Mouse (Mus musculus) activated CD4-positive, CD25-positive, alpha-beta regulatory T cell, adult 4 months (primary cell): ENCODE results near the gene Ankrd55. TPM values are rescaled to one million over a fixed set of nuclear protein-coding genes. Genes with fewer than 3 reads are reported as not detected.

Experiments used
- ATAC-seq: one replicate; pipeline ENCODE4 v1.8.0; 2017
- polyA plus RNA-seq, 2 experiments: library from polyadenylated mRNA; unstranded; fragments of 100-300 nt; shearing (Covaris generic); gene quantifications; one replicate each; pipeline ENCODE4 v1.2.1; 2017

Gene Ankrd55
- polyA plus RNA-seq, 2 experiments from 2014 or later = 8.3 to 15.4 TPM

DNA sequence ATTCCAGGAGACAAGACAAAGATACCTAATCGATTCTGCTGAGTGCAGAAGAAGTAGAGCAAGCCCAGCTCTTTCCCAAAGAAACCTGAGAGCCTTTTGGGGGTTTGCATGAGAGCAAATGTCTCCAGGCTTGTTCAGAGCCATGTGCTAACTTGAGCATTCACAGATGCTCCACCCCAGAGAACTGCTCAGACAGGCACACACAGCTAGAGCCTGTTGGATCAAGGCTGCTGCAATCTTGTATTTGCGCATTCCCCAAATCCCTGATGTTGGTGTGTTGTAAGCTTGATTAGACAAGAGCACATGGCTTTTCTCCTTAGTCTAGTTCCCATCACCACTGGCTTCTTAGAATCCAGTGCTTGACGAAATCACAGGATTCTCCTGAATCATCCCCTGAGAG lies 94.7 kb downstream of the Ankrd55 start:
- no peak for ATAC-seq

DNA sequence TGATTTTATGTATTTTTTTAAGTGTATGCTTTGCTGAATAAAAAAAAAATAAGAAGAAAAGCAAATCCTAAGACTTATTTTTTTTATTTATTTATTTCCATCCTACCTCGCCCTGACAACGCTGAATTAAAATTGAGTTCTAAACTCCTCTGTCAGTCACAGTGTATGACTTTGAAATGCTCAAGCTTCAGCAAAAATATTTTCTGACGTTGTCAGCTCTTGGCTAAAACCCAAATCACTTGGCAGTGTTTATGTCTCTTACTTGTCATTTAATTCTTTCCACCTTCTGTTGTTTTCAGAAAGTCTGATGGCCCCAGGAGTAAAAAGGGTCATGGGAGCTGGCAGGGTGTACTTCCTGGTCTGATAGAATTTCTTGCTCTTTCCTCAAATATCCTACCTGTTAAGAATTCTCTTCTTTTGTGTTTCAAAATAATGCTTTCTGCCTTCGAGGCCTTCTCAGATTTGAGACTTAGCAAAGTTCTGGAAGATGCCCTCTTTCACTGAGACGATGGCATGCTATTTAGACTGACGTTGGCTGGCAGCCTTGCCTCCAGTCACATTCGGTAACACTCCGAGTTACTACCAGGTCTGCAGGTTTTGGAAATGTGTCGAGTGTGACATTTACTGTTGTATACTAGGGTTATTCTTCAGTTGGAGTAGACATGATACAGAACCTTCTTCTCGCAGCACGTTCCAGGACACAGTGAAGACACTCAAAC lies 95.8 kb downstream of the Ankrd55 start:
- no peak for ATAC-seq

DNA sequence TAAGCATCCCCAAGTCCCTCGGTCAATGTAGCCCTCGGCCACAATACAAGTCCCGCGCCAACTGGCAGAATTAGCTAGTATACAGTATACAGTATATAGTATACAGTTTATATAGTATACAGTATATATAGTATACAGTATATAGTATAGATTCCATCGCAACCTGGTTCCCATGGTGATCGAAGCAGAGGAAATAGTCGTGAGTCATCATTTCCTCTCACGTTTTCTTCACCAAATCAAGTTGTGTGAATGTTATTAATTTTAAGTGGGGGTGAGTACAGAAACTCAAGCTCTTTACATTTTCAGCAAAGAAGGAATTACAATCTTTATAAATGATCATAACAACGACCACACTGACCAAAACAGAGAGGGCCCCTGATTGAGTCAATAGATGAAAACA lies 96.8 kb downstream of the Ankrd55 start:
- ATAC-seq = peak; percentile 85

DNA sequence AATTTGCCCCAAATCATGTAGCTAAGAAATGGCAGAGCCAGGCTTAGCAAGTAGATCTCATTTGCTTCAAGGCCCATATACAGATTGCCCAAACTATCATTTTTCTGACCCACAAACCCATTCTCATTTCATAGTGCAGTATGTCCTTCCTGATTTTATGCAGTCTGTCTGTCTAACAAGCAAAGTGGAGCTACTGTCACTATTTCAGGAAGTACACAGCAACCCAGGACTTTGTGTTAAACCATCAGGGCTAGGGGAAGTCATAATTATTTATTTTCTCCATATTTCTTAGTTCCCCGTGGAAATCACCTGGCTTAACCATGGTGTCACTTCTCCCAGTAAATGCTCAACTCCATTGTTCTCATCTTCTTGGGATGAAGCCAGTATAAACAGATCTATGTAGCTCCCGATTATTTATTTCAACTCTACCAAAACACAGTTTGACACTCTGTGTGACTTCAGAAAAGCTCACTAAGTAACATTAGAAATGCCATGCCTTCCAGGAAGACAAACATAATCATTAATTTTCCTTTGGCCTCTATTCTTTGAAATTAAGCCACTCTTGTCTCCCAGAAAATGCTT lies 98.3 kb downstream of the Ankrd55 start:
- ATAC-seq = no peak

DNA sequence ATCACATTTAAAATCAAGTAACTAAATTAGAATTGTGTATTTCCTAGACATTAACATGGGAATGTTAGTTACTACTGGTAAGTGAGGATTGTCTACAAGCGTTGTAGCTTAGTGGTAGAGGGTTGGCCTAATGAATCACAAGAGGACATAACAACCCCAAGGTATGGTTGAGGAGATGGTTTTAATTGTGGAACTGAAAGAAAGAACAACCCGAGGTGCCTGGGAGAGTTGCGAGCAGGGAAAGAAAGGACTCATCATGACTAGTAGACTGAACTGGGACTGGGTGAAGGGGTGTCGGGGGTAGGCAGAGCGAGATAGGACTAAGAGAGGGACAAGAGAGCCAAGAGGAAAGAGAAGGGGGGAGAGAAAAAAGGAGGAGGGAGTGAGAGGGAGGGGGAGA lies 99.0 kb downstream of the Ankrd55 start:
- no peak for ATAC-seq

DNA sequence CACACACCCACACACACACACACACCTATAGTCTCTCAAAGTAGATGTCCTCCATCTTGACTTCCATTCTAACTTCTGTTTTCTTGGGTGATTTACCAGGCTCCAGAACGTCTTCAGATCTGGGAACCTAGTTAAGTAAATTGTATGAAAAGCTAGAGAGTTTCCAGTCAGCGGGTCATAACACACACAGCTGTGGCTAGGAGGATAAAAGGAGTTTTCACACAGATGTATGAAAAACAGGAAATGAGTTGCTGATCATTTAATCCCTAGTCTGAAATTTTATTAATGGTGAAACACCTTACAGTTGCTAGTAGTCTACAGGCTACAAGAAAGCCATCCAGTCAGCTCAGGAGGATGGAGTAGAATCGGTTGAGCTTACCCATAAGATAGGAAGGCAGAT lies 99.9 kb downstream of the Ankrd55 start:
- peak; percentile 51 for ATAC-seq

DNA sequence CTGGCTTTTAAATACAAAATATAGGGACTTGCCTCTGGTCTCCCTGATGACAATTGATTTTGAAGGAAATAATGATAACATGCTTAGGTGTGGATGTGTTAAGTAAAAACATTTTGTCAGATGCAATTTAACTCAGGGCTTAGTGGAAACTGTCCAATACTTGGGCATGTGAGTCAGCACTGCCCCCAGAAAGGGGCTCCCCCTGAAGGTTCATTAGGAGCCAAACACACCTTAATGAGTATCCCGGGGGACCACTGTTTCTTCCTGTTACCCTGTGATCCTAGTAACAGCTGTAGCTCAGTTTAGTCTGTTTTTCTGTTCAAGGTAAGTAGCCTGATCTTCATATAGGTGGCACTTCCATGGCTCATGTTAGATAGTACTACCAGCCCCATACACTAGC lies 102.0 kb downstream of the Ankrd55 start:
- no peak for ATAC-seq

DNA sequence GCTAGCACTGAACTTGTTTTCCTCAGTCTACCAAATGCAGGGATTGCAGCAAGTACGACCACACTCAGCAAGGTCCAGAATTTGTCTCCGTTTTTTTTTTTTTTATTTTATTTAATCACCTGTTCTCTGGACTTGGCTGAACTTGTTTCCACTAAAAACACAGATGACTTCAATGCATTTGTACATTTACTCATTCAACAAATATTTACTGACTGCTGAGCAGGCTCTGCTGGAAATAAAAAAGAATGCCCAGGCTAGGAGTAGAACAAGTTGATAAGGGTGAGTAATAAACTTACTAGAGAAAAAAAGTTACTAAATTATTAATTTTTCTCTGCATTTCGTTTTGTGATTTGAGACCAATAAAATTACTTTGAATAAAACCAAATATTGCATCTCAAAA lies 103.1 kb downstream of the Ankrd55 start:
- no peak for ATAC-seq

DNA sequence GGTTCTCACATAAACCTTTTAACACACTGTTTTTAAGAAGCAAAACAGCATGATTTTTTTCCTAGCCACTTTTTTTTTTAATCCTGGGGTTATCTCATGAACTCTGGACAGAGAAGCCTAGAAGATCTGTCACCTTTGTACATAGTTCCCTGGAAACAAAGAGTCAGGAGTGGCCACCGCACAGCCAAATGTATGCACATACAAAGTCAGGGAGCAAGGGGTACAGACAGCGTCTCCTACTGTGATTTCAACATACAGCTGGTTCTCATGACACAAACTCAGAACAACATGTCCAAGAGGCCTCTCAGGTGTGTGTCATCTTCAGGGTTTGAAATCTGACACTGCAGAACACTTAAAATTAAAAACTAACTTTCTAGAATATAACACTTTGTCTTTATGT lies 105.1 kb downstream of the Ankrd55 start:
- ATAC-seq = no peak

DNA sequence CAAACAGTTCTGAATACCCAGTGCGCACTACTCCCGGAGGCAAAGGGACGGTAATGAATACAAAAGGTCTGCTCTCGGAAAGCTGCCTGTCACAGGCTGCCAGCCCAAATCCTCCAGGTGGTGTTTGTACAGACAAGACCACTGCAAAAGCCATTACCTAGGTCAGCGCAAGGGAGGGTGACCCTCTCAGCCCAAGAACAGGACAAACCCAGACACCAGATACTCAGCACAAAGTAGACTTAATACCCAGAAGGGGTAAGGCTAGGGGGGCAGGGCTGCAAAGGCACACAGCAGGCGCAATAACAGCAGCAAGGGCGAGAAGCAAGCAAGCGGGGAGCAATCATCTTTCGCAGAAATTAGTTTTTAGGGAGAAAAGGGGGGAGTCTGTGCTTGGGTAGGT lies 106.0 kb downstream of the Ankrd55 start:
- no peak for ATAC-seq

DNA sequence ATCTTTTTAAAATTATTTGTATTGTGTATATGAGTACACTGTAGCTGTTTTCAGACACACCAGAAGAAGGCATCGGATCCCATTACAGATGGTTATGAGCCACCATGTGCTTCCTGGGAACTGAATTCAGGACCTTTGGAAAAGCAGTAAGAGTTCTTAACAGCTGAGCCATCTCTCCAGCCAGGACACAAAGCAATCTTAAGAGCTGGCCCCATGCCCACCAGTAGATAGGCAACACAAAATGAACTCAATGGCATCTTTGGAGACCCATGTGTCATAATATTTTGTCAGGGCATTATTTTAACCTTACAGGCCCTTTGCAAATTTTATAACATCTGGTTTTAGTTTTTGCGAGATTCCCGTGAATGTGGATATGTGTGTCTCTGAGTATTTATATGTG lies 116.5 kb downstream of the Ankrd55 start:
- no peak for ATAC-seq

DNA sequence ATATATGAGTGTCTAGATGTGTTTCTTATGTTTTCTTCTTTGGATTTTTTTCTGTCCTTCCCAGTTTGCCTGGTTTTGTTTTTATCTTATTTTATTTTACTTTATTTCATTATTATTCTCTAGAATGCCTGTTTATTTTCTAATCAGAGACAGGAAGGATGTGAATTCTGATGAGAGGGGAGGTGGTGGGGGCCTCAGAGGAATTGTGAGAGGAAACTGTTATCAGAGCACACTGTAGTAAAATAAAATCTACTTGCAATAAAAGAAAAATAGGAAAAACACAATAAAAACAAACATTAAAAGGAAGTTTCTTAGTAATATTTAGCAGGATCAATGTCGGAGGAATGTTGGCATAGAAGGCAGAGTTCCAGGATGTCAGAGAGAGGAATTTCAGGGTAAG lies 116.9 kb downstream of the Ankrd55 start:
- ATAC-seq = no peak

DNA sequence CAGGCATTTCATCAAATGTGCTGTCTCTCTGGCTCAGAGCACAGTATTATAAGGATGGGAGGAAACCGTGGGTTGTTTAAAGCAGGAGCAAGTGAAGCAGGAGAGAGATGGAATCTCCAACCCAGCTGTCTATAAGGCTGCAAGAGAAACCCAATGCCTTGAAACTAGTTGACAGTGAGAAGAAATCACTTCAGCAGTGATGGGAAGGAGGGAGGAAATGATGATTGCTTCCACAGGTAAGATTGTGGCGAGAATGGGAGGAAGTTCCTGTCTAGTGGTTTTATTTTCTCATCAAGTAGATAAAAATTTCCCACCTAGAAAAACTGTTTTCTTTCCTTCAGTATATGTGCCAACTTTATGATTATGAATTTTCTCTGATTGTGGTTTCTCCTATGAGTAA lies 118.4 kb downstream of the Ankrd55 start:
- ATAC-seq = peak; percentile 52

DNA sequence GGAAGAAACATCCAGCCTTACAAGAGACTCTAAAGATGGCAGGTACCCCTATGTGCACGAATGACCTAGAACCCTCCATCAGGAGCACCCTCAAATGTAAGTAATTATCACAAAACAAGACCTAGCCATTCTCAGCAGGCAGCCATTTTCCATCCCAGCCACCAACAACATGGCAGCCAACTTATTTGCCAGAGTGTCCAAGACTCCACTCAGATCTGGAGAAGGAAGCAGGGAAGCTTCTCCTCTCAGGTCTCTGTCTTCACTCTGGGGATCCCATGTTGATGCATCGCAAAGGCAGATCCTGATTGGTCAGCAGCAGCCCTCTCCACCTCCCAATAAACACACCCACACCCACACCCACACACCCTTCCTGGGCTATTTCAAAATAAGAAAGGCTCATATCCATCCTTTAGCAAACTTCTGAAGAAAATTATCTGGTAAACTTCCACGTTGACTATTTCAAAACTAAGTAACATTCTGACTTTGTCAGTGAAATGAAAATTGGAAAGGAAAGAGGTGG lies 119.0 kb downstream of the Ankrd55 start:
- ATAC-seq = no peak

DNA sequence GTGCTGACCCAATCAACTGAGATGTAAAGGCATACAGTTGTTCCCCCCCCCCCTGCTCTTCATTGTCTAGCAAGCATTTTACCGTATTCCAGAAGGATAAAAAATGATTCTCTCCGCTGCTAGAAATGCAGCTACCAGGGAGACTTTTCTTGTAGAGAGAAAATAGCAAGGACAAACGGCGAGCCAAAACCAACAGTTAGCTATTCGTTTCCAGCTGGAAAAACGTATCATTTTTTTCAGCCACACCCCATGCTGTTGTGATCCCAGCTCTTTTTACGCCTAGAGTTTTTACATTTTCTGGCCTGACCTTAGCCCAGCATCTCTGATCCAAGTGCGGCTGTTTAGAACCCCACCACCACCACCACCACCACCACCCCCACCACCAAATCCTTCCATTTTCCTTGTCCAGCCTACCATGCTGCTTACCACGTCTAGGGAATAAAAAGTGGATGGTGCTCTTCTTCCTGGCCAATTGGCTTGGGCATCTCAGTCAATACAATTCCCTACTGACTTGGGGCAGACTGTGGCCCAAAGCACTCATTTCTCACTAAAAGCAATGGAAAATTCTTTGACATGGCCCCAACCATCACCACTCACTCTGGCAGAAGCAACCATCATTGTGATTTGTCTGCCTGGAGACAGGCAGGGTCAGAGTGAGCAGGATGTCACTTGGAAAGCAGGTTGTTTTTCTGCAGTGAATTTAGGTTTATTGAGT lies 119.7 kb downstream of the Ankrd55 start:
- no peak for ATAC-seq

DNA sequence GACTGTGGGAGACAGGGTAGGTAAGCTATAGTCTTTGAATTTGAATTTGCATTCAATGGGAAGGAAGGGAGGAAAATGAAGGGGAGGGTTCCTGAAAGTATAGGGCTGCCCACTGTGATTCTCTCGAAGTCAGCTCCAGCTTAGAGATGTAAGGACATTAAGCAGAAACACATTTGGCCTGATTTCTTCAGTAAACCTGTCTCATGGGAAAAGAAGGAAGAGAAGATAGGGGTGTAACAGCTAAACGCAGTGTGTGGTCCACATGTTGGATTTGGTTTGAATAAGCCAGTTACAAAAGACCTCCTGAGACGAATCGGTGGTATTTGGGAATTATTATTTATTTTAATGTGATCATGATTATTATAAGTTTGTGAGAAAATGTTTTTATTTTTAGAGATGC lies 120.5 kb downstream of the Ankrd55 start:
- no peak for ATAC-seq

DNA sequence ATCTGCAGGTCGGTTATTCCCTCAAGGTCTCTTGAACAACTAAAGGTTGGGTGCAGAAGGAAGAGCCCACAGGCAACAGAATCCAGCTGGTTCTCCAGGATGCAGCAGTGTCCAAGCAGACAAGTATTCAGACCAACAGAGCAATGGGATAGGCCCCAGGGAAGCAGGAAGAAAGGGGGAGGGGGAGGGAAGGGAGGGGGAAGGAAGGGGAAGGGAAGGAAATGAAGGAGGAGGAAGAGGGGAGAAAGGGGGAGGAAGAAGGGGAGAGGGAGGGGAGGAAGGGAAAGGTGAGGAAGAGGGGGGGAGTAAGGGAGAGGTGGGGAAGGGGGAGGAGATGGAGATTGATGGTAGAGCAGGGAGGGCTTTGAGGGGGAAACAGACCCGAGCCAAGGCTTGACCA lies 121.1 kb downstream of the Ankrd55 start:
- ATAC-seq = no peak

DNA sequence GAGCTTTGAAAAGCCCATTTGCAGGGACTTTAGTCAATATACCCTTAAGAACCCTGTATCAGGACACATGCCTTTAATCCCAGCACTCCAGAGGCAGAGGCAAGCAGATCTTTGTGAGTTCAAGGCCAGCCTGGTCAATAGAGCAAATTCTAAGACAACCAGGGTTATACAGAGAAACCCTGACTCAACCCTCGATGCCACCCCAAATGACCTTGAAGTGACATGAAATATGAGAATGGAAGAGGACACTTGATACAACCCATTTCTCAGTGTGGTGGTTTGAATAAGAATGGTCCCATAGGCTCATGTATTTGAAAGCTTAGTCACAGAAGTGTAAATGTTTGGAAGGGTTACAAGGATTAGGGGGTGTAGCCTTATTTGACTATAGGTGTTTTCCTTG lies 121.6 kb downstream of the Ankrd55 start:
- ATAC-seq = no peak

DNA sequence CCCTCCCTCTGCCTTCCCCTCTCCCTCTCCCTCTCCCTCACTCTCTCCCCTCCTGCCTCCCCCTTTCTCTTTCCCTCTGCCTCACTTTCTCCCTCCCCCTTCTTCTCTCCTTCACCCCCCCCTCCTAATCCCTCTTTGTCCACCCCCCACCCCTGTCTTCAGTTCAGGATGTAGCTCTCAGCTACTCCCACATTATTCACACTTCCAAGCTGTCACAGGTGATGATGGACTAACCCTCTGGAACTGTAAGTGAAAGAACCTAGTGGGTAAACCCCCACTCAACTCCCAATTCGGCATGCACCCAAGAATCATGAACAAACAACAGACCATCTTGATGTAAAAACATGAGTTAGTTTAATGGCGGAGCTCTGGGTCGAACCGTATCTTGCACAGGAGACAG lies 122.2 kb downstream of the Ankrd55 start:
- no peak for ATAC-seq

DNA sequence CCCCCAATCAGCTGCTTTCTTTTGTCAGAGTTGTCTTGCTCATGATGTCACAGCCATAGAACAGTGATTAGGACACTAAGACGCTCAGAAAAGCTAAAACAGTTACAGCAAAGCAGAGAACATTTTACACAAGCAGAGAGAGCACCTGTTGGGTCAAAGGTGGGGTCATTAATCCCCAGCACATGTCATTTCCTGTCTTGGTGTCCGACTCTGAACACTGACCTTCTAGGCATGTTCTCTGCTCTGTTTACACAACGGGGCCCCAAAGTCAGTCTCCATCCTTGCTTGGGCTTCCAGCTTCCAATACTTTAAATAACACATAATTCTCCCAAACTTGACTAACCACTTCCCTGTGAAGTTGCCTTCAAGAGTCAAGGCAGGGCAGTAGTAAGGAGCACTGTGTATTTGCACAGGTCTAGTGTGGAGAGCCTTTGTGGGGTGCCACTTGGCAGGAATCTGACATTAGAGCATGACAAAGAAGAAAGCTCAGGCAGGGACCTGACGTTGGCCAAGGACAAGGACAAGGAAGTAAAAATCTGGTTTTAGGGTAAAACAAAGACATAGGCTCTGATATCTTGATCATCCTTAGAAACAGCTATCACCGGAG lies 123.1 kb downstream of the Ankrd55 start:
- no peak for ATAC-seq

DNA sequence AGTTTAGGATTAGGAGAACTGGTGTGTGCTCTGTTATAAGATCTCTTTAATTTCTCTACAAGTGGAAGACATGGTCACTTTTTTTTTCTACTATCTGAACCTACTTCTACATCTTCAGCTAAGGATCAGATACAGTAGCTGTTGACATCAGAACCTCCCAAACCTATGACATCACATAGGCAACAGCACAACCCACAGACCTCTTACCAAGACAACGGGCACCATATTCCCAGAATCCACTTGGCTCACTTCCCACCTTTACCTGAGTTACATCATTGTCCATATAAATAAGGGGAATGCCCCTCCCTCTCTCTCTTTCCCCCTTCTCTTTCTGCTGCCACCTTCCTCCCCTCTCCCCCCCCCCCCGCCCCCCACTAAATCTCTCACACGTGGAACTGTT lies 124.0 kb downstream of the Ankrd55 start:
- no peak for ATAC-seq

DNA sequence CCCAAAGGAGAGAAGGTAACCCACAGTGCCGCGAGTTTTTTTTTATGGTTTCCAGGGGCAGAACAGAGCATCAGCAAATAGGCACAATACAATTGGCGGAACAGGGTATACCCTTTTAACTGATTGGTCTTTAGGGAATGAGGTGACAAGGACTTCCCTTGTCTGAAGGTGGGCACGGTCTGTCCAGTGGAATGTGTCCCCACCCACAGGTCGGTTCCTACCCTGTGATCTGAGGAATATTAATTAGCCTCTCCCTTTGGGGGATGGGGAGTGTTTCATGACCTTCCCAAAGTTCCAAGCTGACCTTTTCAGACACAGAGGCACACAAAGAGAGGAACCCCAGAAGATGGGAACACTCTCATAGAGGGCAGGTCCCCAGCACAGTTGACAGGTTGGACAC lies 124.6 kb downstream of the Ankrd55 start:
- ATAC-seq = no peak

DNA sequence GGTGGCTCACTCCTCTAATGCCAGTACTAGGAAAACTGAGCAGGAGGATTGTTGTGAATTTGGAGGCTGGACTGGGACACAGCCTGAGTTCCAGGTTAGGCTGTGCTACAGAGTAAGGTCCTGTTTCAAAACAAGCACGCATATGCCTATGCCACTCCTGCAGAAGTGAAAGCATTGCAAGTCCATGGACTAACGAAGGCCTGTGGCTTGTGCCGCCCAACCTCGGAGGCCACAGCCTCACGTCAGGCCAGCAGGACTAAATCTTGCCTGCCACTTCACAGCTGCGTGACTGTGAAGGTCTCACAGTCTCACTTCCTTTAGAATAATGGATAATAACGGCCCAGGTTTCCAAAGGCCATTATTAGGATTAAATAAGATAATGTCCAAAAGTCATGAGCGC lies 125.4 kb downstream of the Ankrd55 start:
- no peak for ATAC-seq

DNA sequence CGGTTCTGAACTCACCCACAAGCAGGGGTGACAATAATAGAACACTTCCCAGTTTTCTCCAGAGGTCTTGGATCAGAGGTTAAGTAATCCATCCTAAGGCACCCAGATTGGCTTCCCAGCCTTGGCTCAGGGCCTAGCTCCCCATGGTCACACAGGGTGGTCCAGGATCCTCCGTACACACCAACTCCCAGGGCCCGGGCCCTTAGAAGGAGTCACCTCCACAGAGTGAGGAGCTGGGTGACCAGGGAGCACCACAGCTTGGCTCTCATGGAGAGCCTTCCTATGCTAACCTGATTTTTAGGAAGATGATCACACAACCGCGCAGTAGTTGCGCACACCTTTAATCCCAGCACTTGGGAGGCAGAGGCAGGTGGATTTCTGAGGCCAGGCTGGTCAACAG lies 127.6 kb downstream of the Ankrd55 start:
- no peak for ATAC-seq
